Mouse (Mus musculus): ENCODE data around the gene Grid2.

Grid2 gene

DNA sequence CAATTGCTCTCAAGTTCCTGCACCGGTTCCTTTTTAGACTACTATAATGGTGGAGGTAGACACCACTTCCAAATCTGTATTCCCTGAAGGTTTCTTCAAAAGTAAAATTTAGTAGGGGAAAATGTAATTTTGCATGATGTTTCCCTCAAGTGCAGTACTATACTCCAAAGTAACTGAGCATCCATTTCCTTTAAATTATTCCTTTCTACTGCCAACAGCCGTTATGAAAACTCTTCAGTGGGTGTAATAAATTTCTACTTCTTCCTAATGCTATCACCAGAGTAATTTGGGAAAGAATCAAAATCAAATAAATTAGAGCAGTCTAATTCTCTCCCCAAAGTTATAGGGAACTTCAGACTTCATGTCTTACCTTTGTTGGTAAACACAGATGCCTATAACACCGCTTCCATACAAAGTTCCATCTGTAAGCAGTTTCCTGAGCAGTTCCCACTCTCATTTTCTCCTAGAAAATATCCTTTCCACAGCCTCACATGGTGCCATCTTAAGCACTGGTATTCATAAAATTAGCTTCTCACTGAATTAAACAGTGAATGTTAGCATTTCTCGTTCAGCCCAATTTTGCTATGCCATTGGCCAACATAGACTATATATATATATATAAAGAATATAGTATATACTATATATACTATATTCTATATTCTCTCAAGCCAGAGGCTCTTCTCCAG is 1142.9 kb downstream of the Grid2 start:
- DNase-seq, result no peak

DNA sequence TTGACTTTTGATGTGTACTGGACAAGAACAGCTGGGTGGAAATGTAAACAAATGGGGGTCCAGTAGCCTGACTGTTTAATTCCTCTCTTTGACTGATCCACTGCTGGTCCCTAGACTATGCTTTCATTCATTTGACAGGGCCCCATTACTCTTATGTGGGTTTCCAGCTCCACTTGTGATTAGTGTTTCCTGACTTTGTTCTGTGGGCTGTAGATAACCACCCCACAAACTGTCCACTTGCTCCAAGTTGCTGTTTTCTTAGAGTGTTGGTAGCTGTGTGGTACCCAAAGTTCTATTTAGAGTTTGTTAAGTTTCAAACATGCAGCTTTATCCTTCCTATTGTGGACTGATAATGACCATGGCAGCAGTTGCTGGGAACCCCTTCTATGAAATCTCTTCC is 1172.0 kb downstream of the Grid2 start:
- no peak for DNase-seq

DNA sequence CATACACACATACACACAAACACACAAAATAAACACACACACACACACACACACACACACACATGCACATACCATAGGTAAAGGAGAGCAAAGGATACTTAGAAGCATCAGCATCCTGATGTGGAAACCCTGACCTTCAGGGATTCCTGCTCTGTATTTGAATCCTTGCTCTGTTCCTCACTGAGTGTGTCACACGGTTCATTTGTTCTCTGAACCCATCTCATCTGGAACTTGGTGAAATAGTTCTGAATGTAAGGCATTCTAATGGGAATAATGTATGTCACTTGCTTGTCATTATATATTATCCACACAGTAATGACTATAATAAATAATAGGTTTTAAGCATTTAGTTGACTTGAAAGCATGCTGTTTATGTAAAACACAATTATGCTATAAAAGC is 1173.2 kb downstream of the Grid2 start:
- DNase-seq, result peak; percentile 16

- no peak for DNase-seq
These were observed 1192.5 kb downstream of the Grid2 start for GRCm38 (mm10) chr6:64448127-64448526.

- DNase-seq, result no peak
These were observed 1193.2 kb downstream of the Grid2 start for GRCm38 (mm10) chr6:64448864-64449355.

DNA sequence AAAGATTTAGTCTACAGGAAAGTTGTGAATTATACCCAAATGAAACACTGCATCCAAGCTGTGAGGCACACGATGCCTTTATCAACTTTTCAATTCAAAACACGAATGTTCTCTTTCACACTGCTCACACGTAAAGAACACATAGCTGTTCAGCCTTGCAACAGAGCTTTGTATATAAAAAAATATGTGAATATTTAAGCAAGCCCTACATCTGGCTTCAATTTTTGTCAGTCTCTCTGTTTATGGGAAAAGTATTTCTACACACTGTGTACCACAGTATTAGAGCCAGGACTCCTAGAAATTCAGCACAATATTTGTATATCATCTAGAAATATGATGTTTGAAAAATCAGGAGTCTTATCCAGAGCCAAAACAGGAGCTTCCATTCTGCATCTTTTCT is 1195.1 kb downstream of the Grid2 start:
- no peak for DNase-seq

- no peak for DNase-seq
These were observed 1224.2 kb downstream of the Grid2 start for GRCm38 (mm10) chr6:64479884-64480283.

- no peak for DNase-seq
These were observed 1224.9 kb downstream of the Grid2 start for GRCm38 (mm10) chr6:64480592-64480991.

GRCm38 (mm10) chr6:64490313-64491067 is 1234.8 kb downstream of the Grid2 start:
- no peak for DNase-seq

DNA sequence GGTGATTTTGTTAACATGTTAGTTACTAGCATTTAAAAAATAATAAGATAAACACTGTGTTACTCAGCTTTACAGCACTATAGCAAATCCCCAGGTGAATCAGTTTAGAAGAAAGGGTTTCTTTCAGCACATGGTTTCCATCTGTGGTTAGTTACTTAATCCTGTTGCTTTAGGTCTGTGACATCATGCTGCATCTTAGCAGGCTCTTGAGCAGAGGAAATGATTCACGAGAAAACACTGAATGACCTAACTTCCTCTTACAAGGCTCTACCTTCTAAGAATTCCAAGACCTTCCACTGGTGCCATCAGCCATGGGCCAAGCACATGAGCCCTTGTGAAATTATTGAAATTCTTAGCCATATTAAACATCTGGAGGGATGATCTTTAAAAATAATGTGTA is 1248.7 kb downstream of the Grid2 start:
- DNase-seq, result no peak

- DNase-seq, result peak; percentile 9
These were observed 1286.5 kb downstream of the Grid2 start for GRCm38 (mm10) chr6:64542168-64542567.

DNA sequence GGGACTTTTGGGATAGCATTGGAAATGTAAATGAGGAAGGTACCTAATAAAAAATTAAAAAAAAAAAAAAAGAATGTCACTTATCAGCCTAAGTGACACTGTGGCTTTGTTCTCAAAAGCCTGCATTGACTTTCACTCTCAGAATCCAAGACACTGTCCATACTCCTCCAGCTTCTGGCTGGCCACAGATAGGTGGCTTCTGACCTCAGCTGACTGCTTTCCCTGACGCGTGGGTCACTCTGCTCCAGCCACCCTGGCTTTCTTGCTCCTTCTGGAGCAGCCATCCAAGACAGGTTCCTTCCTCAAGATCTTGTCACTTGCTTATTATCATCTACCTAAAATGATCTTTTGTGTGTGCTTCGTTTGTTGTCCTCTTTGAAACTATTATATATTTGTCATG is 1298.0 kb downstream of the Grid2 start:
- DNase-seq, result no peak

GRCm38 (mm10) chr6:64555220-64555619 is 1299.5 kb downstream of the Grid2 start:
- DNase-seq, result no peak

GRCm38 (mm10) chr6:64568599-64568998 is 1312.9 kb downstream of the Grid2 start:
- DNase-seq, result peak; percentile 39

- DNase-seq, result no peak
These were observed 1325.7 kb downstream of the Grid2 start for GRCm38 (mm10) chr6:64581338-64581737.

DNA sequence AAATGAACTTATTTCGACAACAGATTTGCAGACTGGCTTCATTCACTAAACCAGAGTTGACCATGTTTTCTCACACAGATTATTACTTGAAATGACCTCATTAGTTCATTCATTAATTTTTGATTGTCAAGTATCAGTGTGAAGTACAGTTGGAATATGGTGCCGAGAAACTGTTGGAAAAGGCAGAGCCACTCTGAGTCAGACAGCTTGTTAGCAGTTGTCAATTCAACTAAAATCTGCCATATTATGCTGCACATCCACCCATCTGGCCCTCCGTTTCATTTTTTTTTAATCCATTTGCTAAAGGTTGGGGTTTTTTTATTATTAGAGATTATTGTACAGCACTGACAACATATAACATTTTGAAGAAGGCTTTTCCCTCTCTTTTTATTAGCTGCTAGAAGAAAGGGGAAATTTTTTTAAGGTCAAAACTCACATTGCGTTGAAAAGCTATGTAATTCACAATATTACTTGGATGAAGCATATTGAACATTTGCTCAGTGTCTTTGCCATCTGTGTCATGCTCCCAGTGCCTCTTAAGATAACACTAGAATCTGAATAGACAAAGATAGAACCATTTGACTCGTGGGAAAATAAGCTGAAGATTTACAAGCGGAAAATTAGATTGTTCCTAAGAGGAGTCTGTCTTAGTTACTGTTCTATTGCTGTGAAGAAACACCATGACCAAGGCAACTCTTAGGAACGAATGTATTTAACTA is 1333.0 kb downstream of the Grid2 start:
- no peak for DNase-seq

DNA sequence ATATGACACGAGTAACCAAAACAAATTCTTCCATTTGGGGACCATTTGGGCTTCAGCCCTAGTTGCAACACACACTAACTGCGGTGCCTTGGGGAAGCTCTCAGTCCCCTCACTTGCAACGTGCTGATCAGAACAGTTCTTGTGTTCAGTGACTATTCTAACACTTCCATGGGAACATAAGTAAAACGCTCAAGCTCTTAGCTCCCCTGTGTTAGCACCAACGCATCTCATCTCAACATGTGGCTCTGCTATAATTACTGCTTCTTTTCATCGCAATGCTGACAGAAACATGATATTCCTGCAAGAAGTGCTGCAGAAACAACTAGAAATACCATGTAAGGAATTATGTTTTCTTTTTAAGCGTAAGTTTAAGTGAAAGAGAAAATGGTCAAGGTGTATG is 1340.6 kb downstream of the Grid2 start:
- no peak for DNase-seq

- peak; percentile 32 for DNase-seq
These were observed 1341.2 kb downstream of the Grid2 start for GRCm38 (mm10) chr6:64596835-64597234.

GRCm38 (mm10) chr6:64598144-64598561 is 1342.5 kb downstream of the Grid2 start:
- DNase-seq, result peak; percentile 23

DNA sequence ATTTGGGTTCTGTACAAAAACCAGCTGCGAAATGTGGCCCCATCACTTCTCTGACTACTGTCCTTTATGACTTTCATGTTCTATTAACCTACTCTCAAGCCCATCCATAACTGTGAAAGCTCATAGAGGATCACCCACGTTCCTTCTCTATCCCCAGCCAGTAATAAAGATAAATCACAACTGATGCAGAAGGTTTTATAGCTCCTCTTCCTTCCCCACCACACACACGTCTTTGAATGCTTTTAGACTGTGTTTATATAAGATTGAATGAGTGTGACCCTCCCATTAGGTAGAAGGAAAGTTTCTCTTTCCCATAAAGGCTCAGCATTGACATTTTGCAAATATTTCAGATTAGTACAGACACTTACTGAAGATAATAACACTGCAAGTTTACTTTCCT is 1350.1 kb downstream of the Grid2 start:
- DNase-seq, result no peak

DNA sequence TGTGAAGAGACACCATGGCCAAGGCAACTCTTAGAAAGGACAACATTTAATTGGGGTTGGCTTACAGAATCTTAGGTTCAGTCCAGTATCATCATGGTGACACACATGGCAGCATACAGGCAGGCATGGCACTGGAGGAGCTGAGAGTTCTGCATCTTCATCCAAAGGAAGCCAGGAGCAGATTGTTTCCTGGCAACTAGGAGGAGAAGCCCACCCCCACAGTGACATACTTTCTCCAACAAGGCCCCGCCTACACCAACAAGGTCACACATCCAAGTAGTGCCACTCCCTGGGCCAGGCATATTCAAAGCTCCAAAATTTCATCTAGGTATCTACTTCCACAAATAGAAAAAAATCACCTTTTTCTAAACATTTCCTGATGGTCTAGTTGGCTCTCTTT is 1351.4 kb downstream of the Grid2 start:
- no peak for DNase-seq

DNA sequence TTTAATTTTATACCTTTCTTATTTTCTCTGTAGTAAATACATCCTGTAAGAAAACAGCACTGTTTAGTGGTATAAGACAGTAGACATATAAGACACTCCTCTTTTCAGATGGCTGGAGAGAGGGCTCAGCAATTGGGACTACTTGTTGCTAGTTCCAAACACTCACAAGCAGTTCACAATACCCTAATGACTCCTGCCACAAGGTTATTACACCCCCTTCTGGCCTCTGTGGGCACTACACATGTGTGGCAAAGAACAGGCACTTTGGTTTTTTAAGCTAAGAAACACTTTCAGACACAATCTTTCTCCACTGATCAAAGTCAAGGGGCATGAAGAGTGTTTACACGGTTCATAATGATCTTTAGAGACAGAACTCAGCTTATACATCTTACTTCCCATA is 1352.3 kb downstream of the Grid2 start:
- peak; percentile 27 for DNase-seq

DNA sequence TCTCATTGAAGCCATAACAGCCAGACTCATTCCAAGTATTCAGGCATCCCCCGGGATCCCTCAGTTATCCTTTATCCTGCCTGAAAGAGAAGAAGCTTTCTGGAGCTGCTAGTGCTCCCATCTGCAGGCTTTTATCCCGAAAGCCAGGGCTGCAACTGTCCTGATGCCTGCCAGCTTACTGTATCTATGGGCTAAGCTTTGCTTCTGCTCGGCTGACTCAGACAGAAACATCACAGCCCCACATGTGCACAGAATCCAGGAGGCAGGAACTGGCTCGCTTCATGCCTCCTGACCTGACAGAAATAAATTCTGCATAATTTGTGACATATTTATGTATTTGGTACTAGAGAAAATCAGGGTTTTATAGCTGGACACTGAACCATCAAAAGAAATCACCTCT is 1361.2 kb downstream of the Grid2 start:
- DNase-seq, result no peak

All from retina, postnatal 1 day (tissue).